Mouse (Mus musculus) frontal cortex, adult 2 months (tissue): ENCODE results near the gene Flnc. TPM values are rescaled to one million over a fixed set of nuclear protein-coding genes. Genes with fewer than 3 reads are reported as not detected.
A peak's percentile ranks its signal among the peaks of the same experiment; 100 is the strongest.
"Not testable (repeated sequence)": the region's sequence is repeated elsewhere in the genome, so short reads cannot be mapped to it uniquely, and the experiment has no call there.

Experiments
- DNase-seq, 2 experiments: peaks; one replicate each; pipeline ENCODE4 v3.0.0; 2022; ENCODE audit warnings: low spot score in 1 of 2; ENCODE audit errors: extremely low spot score in 1 of 2
- polyA plus RNA-seq: library from polyadenylated mRNA; depleted of rRNA; stranded (reverse); fragments of >200 nt; gene quantifications from 2 replicates; pipeline ENCODE4 v1.2.3, GENCODE M21; 2012; rRNA removed

Gene Flnc
- 0.44 and 0.66 TPM in 2 replicates for polyA plus RNA-seq

- DNase-seq: no peak
Observed at GRCm38 (mm10) chr6:29433038-29433803, at the start of gene Flnc. Gene Flnc (plus strand): TSS chr6:29433256.

DNA sequence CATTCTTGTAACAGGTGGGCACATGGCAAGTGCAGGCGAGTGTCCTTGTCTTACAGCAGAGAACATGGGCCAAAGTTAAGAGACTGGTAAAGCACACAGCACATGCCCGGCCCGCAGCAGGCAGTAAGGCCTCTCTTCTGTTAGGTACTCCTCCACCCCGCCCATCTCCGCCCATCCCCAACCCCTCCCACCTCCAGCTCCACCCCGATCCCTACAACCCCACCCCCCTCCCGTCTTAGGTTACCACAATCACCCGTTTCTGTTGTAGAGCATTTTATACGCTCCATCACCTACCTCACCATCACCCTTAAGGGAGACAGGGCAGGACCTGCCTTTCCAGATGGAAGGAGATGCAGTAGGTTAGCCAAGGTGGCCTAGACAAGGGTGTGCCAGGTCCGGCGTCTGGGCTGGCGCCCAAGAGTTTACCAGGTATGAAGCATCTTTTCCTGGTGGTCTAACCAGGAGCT, 45.0 kb upstream of the Flnc start, which contains the start of gene Opn1sw:
TSS of gene Opn1sw (minus strand) at position 417 of the 467 bp plus-strand sequence.
- no peak for DNase-seq

- DNase-seq: peak; percentile 61 to 89
Observed at GRCm38 (mm10) chr6:29388606-29389080, 44.4 kb upstream of the Flnc start.

- DNase-seq: no peak
Observed at GRCm38 (mm10) chr6:29389425-29389824, 43.6 kb upstream of the Flnc start.

GRCm38 (mm10) chr6:29390500-29390899, 42.6 kb upstream of the Flnc start:
- DNase-seq: not testable (repeated sequence)

- DNase-seq: not testable (repeated sequence)
Observed at GRCm38 (mm10) chr6:29391241-29391640, 41.8 kb upstream of the Flnc start.

GRCm38 (mm10) chr6:29391802-29392201, 41.3 kb upstream of the Flnc start:
- no peak for DNase-seq

- no peak for DNase-seq
Observed at GRCm38 (mm10) chr6:29394286-29394685, 38.8 kb upstream of the Flnc start.

DNA sequence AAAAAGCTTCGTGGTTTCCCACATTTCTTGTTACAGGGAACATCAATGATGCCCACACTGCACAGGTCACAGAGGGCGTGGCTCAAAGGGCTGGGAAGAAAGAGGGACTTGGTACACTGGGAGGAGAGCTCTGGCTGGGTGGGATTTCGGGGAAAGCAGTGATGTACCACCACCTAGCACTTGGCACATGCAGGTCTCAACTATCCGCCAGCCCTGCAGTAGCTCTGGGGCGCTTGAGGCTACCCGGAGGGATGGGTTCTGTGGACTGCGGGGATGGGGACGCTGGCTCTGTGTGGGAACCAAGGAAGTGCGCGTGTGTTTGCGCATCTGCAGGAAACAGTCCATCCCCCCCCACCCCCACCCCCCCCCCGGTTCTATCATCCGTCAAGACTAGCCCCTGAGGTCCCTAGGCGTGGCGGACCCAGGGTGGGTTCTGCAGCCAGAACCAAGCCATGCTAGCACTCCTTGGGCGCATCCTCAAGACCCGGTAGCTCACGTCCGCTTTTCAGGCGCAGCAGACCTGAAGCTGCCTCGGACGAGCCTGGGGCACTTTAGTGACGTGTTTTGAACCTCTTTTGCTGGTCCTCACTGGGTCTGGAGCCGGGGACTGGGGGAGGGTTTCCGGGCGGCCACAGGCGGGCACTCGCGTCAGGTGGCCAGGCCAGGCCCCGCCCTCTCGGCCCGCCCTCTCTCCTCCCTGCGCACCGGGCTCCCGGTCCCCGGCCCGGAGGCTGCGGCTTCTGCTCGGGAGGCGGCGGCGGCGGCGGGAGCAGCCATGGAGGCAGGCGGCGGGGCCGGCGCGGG, 36.9 kb upstream of the Flnc start, which contains the start of gene Ccdc136:
TSS of gene Ccdc136 (plus strand) at position 400 of the 804 bp plus-strand sequence.
- peak; percentile 57 to 82 for DNase-seq

- no peak for DNase-seq
Observed at GRCm38 (mm10) chr6:29396714-29397540, 36.1 kb upstream of the Flnc start.

DNA sequence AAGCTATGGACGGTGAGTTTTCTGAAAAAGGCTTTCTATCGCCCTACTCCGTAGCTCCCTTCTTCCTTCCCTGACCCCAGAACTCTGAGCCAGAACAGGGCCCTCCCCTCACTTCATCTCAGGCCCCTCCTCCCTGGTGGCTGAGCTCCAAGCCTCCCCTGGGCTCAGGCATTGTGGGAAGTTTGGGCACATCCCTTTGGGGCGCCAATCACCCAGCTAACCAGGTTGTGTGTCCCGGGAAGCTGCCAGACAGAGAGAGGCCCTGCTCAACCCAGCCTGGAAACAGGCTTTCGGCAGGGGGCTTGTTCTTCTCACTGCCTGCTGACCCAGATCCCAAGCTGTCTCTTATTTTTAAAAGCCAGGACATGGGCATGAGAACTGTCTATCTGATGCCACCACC, 35.5 kb upstream of the Flnc start:
- peak in 1 of 2 experiments; percentile 57 for DNase-seq

- no peak for DNase-seq
Observed at GRCm38 (mm10) chr6:29399851-29400250, 33.2 kb upstream of the Flnc start.

- DNase-seq: no peak
Observed at GRCm38 (mm10) chr6:29402693-29403342, 30.2 kb upstream of the Flnc start.

DNA sequence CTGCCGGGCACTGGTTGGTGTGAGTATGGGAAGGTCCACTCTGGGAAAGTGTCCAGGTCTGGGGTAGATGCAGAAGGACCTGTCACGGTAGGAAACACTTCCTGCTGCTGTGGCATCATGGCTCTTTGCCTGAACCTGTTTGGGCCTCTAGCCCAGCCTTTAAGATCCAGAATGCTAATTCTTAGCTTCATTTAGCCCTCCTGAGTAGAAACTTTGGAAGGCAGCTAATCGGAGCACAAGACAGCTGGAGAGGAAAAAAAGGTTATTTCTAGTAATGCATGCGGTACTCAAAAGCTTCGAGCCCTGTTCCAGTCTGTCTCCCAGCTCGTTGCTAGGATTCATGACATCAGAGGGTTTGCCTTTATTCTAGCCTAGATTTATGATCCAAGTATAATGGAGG, 26.6 kb upstream of the Flnc start:
- DNase-seq: peak in 1 of 2 experiments; percentile 36

DNA sequence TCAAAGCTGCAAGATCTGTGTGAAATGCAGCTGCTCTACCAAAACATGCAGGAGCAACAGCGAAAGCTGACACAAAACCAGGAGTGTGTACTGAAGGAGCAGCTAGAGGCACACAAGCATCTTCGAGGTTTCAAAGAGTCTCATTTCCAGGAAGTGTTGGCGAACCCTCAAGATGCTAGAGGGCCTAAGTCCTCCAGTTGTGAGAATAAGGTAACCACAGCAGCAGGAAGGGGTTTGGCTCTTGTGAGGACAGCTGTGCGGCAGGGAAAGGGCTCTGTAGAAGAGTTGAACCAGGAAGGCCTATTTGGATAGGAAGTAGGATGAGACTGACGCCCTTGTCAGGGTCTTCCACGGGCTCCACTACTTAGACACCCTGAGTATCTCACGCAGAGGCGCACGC, 17.6 kb upstream of the Flnc start:
- no peak for DNase-seq

DNA sequence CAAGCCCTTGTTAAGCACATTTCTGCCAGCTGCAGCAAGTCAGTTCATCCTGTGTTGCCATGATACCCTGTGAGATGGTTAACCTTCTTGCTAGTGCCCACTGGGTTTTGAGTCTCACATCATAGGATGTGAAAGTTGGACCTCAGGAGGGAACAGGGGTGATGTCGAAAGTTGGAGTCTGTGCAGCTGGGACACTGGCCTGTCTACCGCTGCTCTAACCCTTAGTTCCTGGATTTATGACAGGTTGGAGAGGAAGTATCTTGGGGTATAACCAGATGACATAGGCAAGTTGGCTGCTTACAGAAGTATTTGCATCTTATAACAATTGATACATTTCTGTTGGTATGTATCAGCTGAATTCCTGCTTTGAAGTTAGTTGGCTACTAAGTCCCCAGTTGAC, 12.5 kb upstream of the Flnc start:
- no peak for DNase-seq

- DNase-seq: no peak
Observed at GRCm38 (mm10) chr6:29425118-29425517, 7.9 kb upstream of the Flnc start.

- no peak for DNase-seq
Observed at GRCm38 (mm10) chr6:29426331-29426730, 6.7 kb upstream of the Flnc start.

DNA sequence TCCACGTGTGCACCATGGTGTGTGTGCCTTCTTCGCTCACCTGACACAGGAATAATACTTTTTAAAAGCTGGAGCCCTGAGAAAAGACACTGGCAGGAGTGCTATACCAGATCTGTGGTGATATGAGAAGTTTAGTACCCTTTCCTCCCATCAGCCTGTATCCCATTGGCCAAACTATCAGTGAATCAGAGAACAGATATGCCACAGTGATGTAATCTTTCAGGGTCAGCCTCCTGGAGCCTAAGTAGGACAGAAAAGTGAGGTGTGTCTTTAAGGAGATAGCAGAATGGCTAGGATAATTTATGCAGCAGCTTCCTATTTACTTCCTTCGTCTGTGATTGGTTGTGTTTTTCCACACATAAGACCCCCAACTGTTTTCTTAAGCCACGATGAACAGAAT, 4.9 kb upstream of the Flnc start:
- DNase-seq: no peak
